Mouse (Mus musculus): ENCODE data around the gene Ypel2.

GRCm38 (mm10) chr11:87010476-87010875 is 17.0 kb upstream of the Ypel2 start:
- peak; percentile 54 for TF ChIP-seq CTCF (IDR thresholded peaks at IDR 0.05; ENCODE audit: low read depth)
- no peak for TF ChIP-seq EP300 (IDR thresholded peaks at IDR 0.05; ENCODE audit: low read depth)
